Mouse (Mus musculus) MN1 (cell line): Measurements from ENCODE around the gene Bik.

Source experiments
- DNase-seq: peaks from one replicate; pipeline ENCODE4 v3.0.0-alpha.2; 2016; ENCODE audit warnings: low spot score

Gene Bik

GRCm38 (mm10) chr15:83547144-83547543, 20.5 kb downstream of the Bik start:
- no peak for DNase-seq

- no peak for DNase-seq
These were observed 23.5 kb downstream of the Bik start for GRCm38 (mm10) chr15:83550137-83550536.

- DNase-seq: peak; percentile 32
These were observed 27.2 kb downstream of the Bik start for GRCm38 (mm10) chr15:83553831-83554230.

- DNase-seq: peak; percentile 93
These were observed 28.7 kb downstream of the Bik start for GRCm38 (mm10) chr15:83555161-83555974.

GRCm38 (mm10) chr15:83560941-83561477, 34.3 kb downstream of the Bik start:
- no peak for DNase-seq

- DNase-seq: peak; percentile 92
These were observed 36.1 kb downstream of the Bik start for GRCm38 (mm10) chr15:83562626-83563270.

- DNase-seq: peak; percentile 70
These were observed 36.7 kb downstream of the Bik start, which contains the start of the genes Tspo and Mcat for GRCm38 (mm10) chr15:83563327-83563856. Gene Tspo, plus strand, starts transcription at chr15:83563592. Gene Mcat, minus strand, starts transcription at chr15:83563787.

- peak; percentile 70 for DNase-seq
These were observed 37.4 kb downstream of the Bik start for GRCm38 (mm10) chr15:83563857-83564651.

- DNase-seq: peak; percentile 66
These were observed 38.8 kb downstream of the Bik start for GRCm38 (mm10) chr15:83565434-83565833.

- DNase-seq: no peak
These were observed 39.3 kb downstream of the Bik start for GRCm38 (mm10) chr15:83566006-83566405.

- DNase-seq: peak; percentile 39
These were observed 41.1 kb downstream of the Bik start for GRCm38 (mm10) chr15:83567728-83568127.

GRCm38 (mm10) chr15:83568544-83568943, 41.9 kb downstream of the Bik start:
- no peak for DNase-seq

GRCm38 (mm10) chr15:83569682-83570081, 43.0 kb downstream of the Bik start:
- DNase-seq: no peak

- no peak for DNase-seq
These were observed 44.0 kb downstream of the Bik start for GRCm38 (mm10) chr15:83570641-83571040.

- no peak for DNase-seq
These were observed 45.0 kb downstream of the Bik start for GRCm38 (mm10) chr15:83571636-83572035.

GRCm38 (mm10) chr15:83572132-83572531, 45.5 kb downstream of the Bik start:
- DNase-seq: no peak

- DNase-seq: no peak
These were observed 46.9 kb downstream of the Bik start for GRCm38 (mm10) chr15:83573606-83574005.

GRCm38 (mm10) chr15:83574731-83575351, 48.2 kb downstream of the Bik start:
- peak; percentile 66 for DNase-seq

GRCm38 (mm10) chr15:83575543-83575942, 48.9 kb downstream of the Bik start:
- no peak for DNase-seq

- DNase-seq: no peak
These were observed 50.0 kb downstream of the Bik start for GRCm38 (mm10) chr15:83576651-83577050.

- DNase-seq: no peak
These were observed 56.3 kb downstream of the Bik start for GRCm38 (mm10) chr15:83582931-83583330.
